Mouse (Mus musculus) embryonic facial prominence, embryonic 14.5 days (tissue): ENCODE data around the gene Armc8. TPM values are rescaled to one million over a fixed set of nuclear protein-coding genes. Genes with fewer than 3 reads are reported as not detected.
A peak's percentile ranks its signal among the peaks of the same experiment; 100 is the strongest.

Experiments
- ATAC-seq: fragments of 200-750 bp; cut with Nextera tagmentation; 2 replicates; pipeline ENCODE4 v1.8.0; 2017; ENCODE audit warnings: low read depth, moderate number of reproducible peaks, moderate TSS enrichment
- DNase-seq: peaks from one replicate; pipeline ENCODE4 v3.0.0-alpha.2; 2015; ENCODE audit warnings: low spot score
- H3K27ac ChIP-seq: fragments of 300-500 bp; sonication (generic); replicated peaks from 2 replicates; pipeline ENCODE4 v1.5.1; 2014; ENCODE audit warnings: low read depth, mild to moderate bottlenecking, low read length, moderate library complexity
- H3K27me3 ChIP-seq: fragments of 300-500 bp; sonication (generic); replicated peaks from 2 replicates; pipeline ENCODE4 v1.6.1; 2014; ENCODE audit warnings: low read length; ENCODE audit not compliant: control insufficient read depth, insufficient read depth
- H3K36me3 ChIP-seq: fragments of 300-500 bp; sonication (generic); 2 replicates; pipeline ENCODE4 v1.6.1; 2014; ENCODE audit warnings: low read length, mixed read lengths; ENCODE audit not compliant: control insufficient read depth, insufficient read depth
- H3K4me1 ChIP-seq: fragments of 300-500 bp; sonication (generic); 2 replicates; pipeline ENCODE4 v1.6.1; 2014; ENCODE audit warnings: antibody characterized with exemption, low read length; ENCODE audit not compliant: control insufficient read depth, insufficient read depth
- H3K4me2 ChIP-seq: fragments of 300-500 bp; sonication (generic); 2 replicates; pipeline ENCODE4 v1.6.1; 2014; ENCODE audit warnings: low read depth, mild to moderate bottlenecking, low read length, moderate library complexity, mixed read lengths
- H3K4me3 ChIP-seq: fragments of 300-500 bp; sonication (generic); 2 replicates; pipeline ENCODE4 v1.5.1; 2014; ENCODE audit warnings: low read depth, mild to moderate bottlenecking, low read length
- H3K9ac ChIP-seq: fragments of 300-500 bp; sonication (generic); 2 replicates; pipeline ENCODE4 v1.6.1; 2014; ENCODE audit warnings: low read depth, mild to moderate bottlenecking, low read length, moderate library complexity, mixed read lengths
- H3K9me3 ChIP-seq: fragments of 300-500 bp; sonication (generic); 2 replicates; pipeline ENCODE4 v1.6.1; 2016; ENCODE audit warnings: low read length; ENCODE audit not compliant: control insufficient read depth
- WGBS: fragments of 180-500 bp; shearing (Covaris S2); extraction: QIAGEN DNeasy Blood & Tissue Kit; methylation state at CpG from one replicate; pipeline ENCODE4 v1.1.7; 2014; 5-methylcytosine and 5-hydroxymethylcytosine counted together
- polyA plus RNA-seq: library from polyadenylated mRNA; unstranded; fragments of >200 nt; fragmentation: Nextera tagmentation; extraction: Ambion mirVana; gene quantifications from 2 replicates; pipeline ENCODE4 v1.2.1, GENCODE M21; 2014

The Armc8 gene
- polyA plus RNA-seq, 1 experiment from 2014 or later = 21.0 TPM

DNA sequence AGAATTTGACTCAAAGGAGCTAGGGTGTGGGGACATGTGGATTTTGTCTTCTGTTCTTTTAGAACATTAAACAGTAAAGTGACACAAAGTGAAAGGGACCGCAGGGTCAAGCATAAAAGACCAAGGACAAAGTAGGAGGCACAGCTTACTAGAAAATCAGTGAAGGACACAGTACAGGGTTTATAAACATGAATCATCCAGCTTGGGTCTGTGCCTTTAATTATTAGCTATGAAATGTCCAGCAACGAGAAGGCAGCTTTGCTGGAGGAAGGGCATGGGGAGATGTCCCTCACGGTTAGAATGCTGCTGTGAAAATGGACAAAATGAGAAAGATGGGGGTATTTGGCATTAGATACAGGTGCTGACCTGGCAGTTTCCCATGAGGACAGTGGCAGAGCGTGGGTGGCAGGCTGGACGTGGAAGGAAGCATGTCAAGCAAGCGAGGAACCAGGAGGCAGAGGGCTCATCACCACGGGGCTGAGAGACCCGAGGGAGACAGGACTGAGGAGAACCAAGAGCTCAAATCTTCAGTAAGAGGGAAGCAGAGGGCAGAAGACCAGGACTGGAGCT lies 81.5 kb downstream of the Armc8 start:
- ATAC-seq = no peak
- no peak overlapping the region for H3K9ac ChIP-seq
- WGBS = 91% methylated on average over 8 of the region's 8 CpGs
- no peak for DNase-seq
- H3K27me3 ChIP-seq = no peaks in the 10 kb centered on the region
- H3K4me2 ChIP-seq = no peak overlapping the region
- peaks cover 51% of the 10 kb centered on the region for H3K36me3 ChIP-seq
- H3K9me3 ChIP-seq = no peaks in the 10 kb centered on the region
- no peak overlapping the region for H3K4me3 ChIP-seq
- H3K27ac ChIP-seq = no peak overlapping the region
- no peaks in the 10 kb centered on the region for H3K4me1 ChIP-seq

DNA sequence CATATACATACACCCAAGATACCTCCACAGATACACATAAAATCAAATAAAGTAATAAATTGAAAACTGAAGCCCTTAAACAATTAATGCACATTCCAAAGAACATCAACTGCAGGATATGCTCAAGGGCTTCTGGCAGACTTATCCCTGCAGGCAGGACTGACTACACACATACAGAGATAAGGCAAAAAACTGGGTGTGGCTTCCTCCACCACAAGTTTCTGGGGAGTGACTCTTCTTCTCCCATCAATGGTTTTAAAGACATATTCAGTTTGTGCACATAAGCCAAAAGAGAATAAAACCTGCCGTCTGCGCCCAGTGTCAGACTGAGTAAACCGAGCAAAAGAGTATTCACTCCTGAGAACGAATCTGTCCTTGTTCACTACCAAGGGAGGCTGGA lies 83.6 kb downstream of the Armc8 start:
- DNase-seq (no peak), ATAC-seq (no peak)
- H3K4me3 ChIP-seq = no peak overlapping the region
- no peak overlapping the region for H3K9ac ChIP-seq
- no peaks in the 10 kb centered on the region for H3K27me3 ChIP-seq
- no peaks in the 10 kb centered on the region for H3K4me1 ChIP-seq
- H3K27ac ChIP-seq = no peak overlapping the region
- no peaks in the 10 kb centered on the region for H3K9me3 ChIP-seq
- WGBS = 95% methylated on average over 4 of the region's 4 CpGs
- H3K36me3 ChIP-seq = peaks cover 50% of the 10 kb centered on the region
- H3K4me2 ChIP-seq = no peak overlapping the region

DNA sequence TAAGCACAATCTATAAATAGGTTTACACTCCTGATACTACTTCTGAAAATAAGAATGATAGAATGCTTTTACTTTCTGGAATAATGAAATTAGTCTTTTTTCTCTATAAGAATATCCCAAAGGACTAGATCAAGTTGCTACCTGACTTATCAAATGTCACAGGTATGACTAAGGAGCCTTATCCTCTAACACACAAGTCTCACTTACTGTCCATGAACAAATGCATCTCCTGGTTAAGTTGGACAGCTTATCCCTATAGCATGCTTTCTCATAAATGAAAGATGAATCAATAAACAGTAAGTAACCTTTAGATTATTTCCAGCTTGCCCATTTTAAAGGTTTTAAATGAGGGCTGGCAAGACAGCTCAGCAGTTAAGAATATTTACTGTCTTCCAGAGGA lies 84.1 kb downstream of the Armc8 start:
- no peak for ATAC-seq
- Histone ChIP-seq H3K4me1 (no peaks in the 10 kb centered on the region), H3K4me3 (no peak overlapping the region), H3K27me3 (no peaks in the 10 kb centered on the region), H3K9ac (no peak overlapping the region), H3K27ac (no peak overlapping the region), H3K9me3 (no peaks in the 10 kb centered on the region), H3K36me3 (peaks cover 49% of the 10 kb centered on the region), H3K4me2 (no peak overlapping the region)
- no peak for DNase-seq

DNA sequence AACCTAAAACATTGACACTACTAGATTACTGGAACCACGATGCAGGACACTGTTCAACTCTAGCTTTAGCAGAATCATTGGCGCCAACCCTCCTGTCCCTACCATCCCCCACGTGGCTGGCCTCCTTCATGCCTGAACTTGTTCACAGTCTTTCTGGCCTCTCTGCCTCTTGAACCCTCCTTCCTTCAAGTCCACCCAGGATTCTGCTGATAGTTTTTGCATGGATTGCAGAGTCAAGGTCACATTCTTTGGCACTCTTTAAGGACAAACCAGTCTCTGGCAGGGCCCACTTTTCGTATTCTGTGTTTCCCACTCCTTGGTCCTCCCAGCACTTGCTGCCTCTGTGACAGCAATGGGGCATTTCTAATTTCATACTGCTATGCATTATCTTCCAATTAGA lies 85.5 kb downstream of the Armc8 start:
- Histone ChIP-seq H3K36me3 (peaks cover 40% of the 10 kb centered on the region), H3K27ac (no peak overlapping the region)
- 86% methylated on average over 4 of the region's 4 CpGs for WGBS

DNA sequence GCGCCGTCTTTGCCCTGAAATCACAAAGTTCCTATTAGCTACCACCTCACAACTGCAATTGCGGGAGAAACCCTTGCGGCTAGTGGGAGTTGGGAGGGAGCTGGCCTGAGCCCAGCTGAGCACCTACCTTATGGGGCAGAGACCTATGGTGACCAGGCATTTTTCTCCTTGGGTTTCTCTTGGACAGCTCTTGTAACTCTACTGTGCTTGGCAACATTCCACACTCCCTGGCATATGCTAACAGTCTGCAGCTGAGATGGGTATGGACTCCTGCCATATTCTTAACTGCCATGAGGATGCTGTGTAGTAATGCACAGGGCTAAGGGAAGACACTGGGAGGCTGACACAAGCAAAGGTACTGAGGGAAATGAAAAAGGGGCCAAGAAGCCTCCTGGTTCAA lies 87.9 kb downstream of the Armc8 start:
- peak; percentile 42 for DNase-seq
- no peak for ATAC-seq
- no peaks in the 10 kb centered on the region for H3K27me3 ChIP-seq
- no peaks in the 10 kb centered on the region for H3K9me3 ChIP-seq
- no peak overlapping the region for H3K4me3 ChIP-seq
- H3K4me1 ChIP-seq = no peaks in the 10 kb centered on the region
- peaks cover 18% of the 10 kb centered on the region; the same call in 1 of the 2 replicates for H3K36me3 ChIP-seq
- no peak overlapping the region for H3K4me2 ChIP-seq
- 89% methylated on average over 4 of the region's 4 CpGs for WGBS
- no peak overlapping the region for H3K27ac ChIP-seq
- H3K9ac ChIP-seq = no peak overlapping the region

More for the DNA sequence above, 85.5 kb downstream of the Armc8 start:
- ATAC-seq (no peak), DNase-seq (no peak)
- H3K4me3 ChIP-seq = no peak overlapping the region
- no peaks in the 10 kb centered on the region for H3K27me3 ChIP-seq
- H3K4me1 ChIP-seq = no peaks in the 10 kb centered on the region
- no peak overlapping the region for H3K4me2 ChIP-seq
- H3K9ac ChIP-seq = no peak overlapping the region
- H3K9me3 ChIP-seq = no peaks in the 10 kb centered on the region

DNA sequence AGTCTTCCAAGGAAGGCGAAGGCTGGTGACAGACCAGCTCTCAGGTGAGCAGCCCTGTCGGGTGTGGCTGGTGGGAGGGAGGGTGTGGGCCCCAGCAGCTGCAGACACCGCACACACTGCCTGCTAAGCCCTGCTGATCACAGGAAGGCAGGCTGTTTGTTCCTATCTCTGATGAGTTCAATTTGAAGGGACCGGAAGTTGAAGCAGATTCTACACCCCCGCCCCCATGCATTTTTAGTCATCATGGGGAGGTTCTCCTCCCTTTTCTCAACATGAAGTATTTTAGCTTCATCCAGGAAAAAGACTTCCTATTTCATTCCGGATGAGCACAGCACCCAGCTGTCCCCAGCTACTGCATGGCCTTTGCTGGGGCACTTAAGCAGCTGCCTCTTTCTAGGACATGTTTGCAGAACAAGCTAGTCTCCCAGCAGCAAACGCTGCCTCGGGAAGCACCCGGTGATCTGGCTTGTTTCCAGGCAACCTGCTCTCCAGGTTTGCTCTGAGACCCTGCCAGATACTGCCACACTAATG lies 89.5 kb downstream of the Armc8 start:
- H3K9ac ChIP-seq = no peak overlapping the region
- ATAC-seq = no peak
- no peak overlapping the region for H3K4me3 ChIP-seq
- H3K36me3 ChIP-seq = peaks cover 17% of the 10 kb centered on the region; the same call in 1 of the 2 replicates
- no peak overlapping the region; the same call in 1 of the 2 replicates for H3K27ac ChIP-seq
- no peaks in the 10 kb centered on the region for H3K9me3 ChIP-seq
- H3K27me3 ChIP-seq = no peaks in the 10 kb centered on the region
- peak; percentile 48 for DNase-seq
- no peaks in the 10 kb centered on the region for H3K4me1 ChIP-seq
- no peak overlapping the region for H3K4me2 ChIP-seq
- 66% methylated on average over 9 of the region's 9 CpGs for WGBS

DNA sequence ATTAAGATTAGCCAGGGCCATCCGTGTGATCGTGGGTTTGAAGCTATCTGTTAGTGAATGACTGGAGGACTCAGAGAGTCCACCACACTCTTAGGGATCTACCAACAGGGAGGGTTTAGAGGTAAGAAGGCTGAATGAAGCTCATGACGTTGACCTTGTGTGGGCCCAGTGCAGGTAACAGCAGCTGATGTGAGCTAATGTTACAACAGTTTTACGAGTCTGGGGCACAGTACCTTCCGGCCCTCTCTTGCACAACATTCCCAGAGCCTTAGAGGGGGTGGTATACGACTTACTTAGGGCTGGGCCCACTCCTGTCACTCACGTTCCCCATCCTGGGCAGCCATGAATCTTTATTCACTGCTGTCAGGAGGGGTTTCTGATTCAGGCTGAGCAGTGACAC lies 97.4 kb downstream of the Armc8 start:
- ATAC-seq = no peak
- H3K4me3 ChIP-seq = no peak overlapping the region
- 80% methylated on average over 7 of the region's 7 CpGs for WGBS
- H3K36me3 ChIP-seq = peaks cover 10% of the 10 kb centered on the region; the same call in 1 of the 2 replicates
- DNase-seq = no peak
- no peak overlapping the region for H3K9ac ChIP-seq
- H3K4me2 ChIP-seq = no peak overlapping the region
- H3K27me3 ChIP-seq = no peaks in the 10 kb centered on the region
- no peak overlapping the region for H3K27ac ChIP-seq
- no peaks in the 10 kb centered on the region for H3K4me1 ChIP-seq
- no peaks in the 10 kb centered on the region for H3K9me3 ChIP-seq

DNA sequence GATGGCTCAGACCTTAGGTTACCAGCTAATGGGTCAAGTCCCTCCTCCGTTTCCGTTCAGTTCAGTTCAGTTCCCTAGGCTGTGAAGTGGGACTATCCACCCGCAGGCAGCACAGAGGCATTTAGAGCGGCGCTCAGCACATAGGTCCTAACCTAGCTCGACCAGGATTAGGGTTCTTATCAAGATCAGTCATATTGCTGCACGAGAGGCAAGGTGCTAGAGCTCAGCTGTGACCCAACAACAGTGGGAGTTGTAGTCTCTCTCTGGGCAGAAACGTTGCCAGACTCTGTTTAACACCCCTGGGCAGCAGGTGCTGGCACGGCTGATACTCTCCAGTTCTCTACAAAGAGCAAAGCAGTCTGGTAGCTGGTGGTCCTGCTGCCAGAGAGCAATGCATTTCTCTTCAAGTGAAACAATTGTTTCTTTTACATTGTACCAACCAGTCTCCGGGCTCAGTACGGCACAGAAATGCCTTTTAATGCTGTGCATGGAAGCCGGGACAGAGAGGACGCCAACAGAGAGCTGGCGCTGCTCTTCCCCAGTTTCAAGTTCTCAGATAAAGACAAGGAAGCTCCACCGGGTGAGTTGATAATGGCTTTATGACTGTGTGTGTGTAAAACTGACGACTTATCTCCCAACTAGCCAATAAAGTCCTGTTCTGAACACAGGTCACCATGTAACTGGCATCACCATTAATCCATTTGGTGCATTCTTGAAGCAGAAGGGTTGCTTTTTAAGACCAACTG lies 98.2 kb downstream of the Armc8 start:
- DNase-seq (no peak), ATAC-seq (no peak)
- no peak overlapping the region for H3K4me3 ChIP-seq
- WGBS = 82% methylated on average over 16 of the region's 16 CpGs
- peaks cover 5% of the 10 kb centered on the region; the same call in 1 of the 2 replicates for H3K36me3 ChIP-seq
- H3K9me3 ChIP-seq = no peaks in the 10 kb centered on the region
- no peak overlapping the region for H3K9ac ChIP-seq
- H3K4me1 ChIP-seq = no peaks in the 10 kb centered on the region
- H3K4me2 ChIP-seq = no peak overlapping the region
- H3K27ac ChIP-seq = no peak overlapping the region
- no peaks in the 10 kb centered on the region for H3K27me3 ChIP-seq
